Mouse (Mus musculus): ENCODE measurements around the gene Brms1l.
A peak's percentile ranks its signal among the peaks of the same experiment; 100 is the strongest.

Brms1l gene

DNA sequence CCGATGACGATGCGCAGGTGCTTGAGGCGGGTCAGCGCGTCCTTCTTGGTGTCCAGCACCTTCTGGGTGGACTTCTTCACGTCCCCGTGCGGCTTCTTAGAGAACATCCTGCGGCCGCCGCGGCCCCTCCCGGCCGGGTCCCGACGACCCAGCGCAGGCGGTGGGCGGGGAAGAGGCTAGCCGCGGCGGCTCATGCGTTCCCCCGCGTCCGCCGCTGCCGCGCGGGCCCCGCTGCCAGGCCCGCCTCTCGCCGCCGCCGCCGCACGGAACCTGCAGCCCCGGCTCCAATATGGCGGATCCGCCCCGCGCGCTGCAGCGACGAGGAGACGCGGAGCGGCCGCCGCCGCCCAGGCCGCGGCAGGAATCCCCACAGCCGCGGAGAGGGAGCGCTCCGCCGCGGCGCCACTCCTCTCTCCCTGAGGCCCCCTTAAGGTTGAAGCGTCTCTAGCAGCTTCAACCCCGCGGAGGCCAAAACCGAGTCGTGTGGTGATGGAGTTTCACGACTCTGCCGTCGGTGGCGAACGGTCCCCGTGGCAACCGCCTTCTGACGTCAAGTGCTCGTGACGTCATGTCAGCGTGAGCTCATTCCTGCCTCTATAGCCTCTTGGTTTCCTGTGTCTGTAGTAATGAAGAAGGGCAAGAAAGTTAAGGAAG, 15.3 kb upstream of the Brms1l start, which contains the start of gene Ralgapa1:
TSS of gene Ralgapa1 (minus strand) at position 507 of the 654 bp plus-strand sequence.
- Histone ChIP-seq H3K36me3 (ENCODE audit: insufficient read depth, low read length) (no peaks in the 10 kb centered on the region), H3K4me3 (replicated peaks; ENCODE audit: low read length) (peak within 1 kb of the TSS; percentile 92), H3K9me3 (ENCODE audit: low read length) (no peaks in the 10 kb centered on the region), H3K27me3 (ENCODE audit: insufficient read depth, low read length) (no peaks in the 10 kb centered on the region), H3K4me1 (replicated peaks; ENCODE audit: low read depth, low read length) (peaks cover 8% of the 10 kb centered on the region)
- TF ChIP-seq CTCF (conservative IDR thresholded peaks at IDR 0.05; ENCODE audit: low read length) (no peak), POU5F1 (IDR thresholded peaks at IDR 0.05; ENCODE audit: borderline replicate concordance, low read length) (no peak), NANOG (IDR thresholded peaks at IDR 0.05; ENCODE audit: borderline replicate concordance, low read length) (no peak)

DNA sequence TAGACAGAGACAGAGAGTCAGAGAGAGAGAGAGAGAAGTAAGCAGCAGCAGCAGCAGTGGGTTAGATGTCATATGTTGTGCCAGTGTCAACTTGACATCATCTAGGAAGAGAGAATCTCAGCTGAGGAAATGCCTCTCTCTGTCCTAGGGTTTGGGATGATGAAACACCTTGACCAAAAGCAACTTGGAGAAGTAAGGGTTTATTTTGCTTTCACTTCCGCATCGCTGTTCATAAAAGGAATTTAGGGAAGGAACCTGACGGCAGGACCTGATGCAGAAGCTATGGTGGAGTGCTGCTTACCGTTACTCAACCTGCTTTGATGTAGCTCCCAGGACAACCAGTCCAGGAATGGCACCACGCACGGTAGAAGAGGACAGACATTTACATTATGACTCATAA, 12.1 kb upstream of the Brms1l start:
- Histone ChIP-seq H3K4me1 (replicated peaks; ENCODE audit: low read depth, low read length) (peaks cover 8% of the 10 kb centered on the region), H3K36me3 (ENCODE audit: insufficient read depth, low read length) (no peaks in the 10 kb centered on the region), H3K4me3 (replicated peaks; ENCODE audit: low read length) (no peak overlapping the region), H3K9me3 (ENCODE audit: low read length) (no peaks in the 10 kb centered on the region), H3K27me3 (ENCODE audit: insufficient read depth, low read length) (no peaks in the 10 kb centered on the region)
- no peak for TF ChIP-seq POU5F1 (IDR thresholded peaks at IDR 0.05; ENCODE audit: borderline replicate concordance, low read length)
- no peak for TF ChIP-seq CTCF (conservative IDR thresholded peaks at IDR 0.05; ENCODE audit: low read length)
- no peak for TF ChIP-seq NANOG (IDR thresholded peaks at IDR 0.05; ENCODE audit: borderline replicate concordance, low read length)

DNA sequence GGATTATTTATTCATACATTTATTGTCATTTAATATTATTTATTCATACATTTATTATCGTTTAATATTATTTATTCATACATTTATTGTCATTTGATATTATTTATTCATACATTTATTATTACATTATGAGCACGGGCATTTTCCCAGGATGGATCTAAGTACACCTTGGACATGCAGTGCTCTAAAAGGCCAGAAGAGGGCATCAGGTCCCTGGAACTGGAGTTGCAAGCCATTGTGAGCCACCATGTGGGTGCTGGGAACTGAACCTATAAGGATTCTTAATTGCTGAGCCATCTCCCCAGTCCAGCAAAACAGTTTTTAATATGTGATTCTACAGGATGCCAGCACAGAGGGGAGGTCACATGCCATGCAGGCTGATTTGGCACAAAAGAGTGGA, 10.6 kb upstream of the Brms1l start:
- Histone ChIP-seq H3K4me1 (replicated peaks; ENCODE audit: low read depth, low read length) (no peaks in the 10 kb centered on the region), H3K36me3 (ENCODE audit: insufficient read depth, low read length) (no peaks in the 10 kb centered on the region), H3K9me3 (ENCODE audit: low read length) (no peaks in the 10 kb centered on the region), H3K4me3 (replicated peaks; ENCODE audit: low read length) (no peak overlapping the region), H3K27me3 (ENCODE audit: insufficient read depth, low read length) (no peaks in the 10 kb centered on the region)
- TF ChIP-seq CTCF (conservative IDR thresholded peaks at IDR 0.05; ENCODE audit: low read length): peak; percentile 71
- TF ChIP-seq NANOG (IDR thresholded peaks at IDR 0.05; ENCODE audit: borderline replicate concordance, low read length): no peak

DNA sequence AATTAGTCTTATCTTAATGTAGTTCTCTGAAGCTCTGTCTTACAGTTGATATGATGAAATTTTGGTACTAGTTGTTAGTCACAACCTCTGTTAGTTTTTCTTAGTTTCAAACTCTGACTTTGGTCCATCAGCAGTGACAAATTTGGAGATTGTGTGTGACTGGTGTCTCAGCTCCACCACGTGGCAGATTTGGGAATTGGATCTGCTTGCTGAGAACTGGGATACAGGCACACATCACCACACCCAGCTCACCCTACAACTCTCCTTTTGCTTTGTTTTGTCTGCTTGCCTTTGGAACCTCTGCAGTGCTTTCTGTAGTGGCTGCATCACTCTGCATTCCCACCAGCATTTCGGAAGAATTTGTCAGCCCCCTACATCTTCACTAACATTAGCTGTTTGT, 5.0 kb upstream of the Brms1l start:
- peak; percentile 72 for TF ChIP-seq CTCF (conservative IDR thresholded peaks at IDR 0.05; ENCODE audit: low read length)
- no peak for TF ChIP-seq POU5F1 (IDR thresholded peaks at IDR 0.05; ENCODE audit: borderline replicate concordance, low read length)
- H3K9me3 ChIP-seq (ENCODE audit: low read length): no peaks in the 10 kb centered on the region
- H3K4me1 ChIP-seq (replicated peaks; ENCODE audit: low read depth, low read length): peaks cover 4% of the 10 kb centered on the region; the same call in 1 of the 2 replicates
- no peaks in the 10 kb centered on the region for H3K36me3 ChIP-seq (ENCODE audit: insufficient read depth, low read length)
- no peak overlapping the region for H3K4me3 ChIP-seq (replicated peaks; ENCODE audit: low read length)
- no peaks in the 10 kb centered on the region for H3K27me3 ChIP-seq (ENCODE audit: insufficient read depth, low read length)

DNA sequence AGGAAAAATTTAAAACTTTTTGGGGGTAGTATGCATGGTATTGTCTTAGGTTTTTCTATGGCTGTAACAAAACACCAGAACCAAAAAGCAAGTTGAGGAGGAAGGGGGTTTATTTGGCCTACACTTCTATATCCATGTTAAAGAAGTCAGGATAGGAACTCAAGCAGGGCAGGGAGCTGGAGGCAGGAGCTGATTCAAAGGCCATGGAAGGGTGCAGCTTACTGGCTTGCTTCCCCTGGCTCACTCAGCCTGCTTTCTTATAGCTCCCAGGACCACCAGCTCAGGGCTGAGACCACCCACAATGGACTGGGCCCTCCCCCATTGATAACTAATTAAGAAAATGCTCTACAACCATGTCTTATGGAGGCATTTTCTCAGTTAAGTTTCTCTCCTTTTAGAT, 3.2 kb upstream of the Brms1l start:
- no peak overlapping the region for H3K4me3 ChIP-seq (replicated peaks; ENCODE audit: low read length)
- H3K4me1 ChIP-seq (replicated peaks; ENCODE audit: low read depth, low read length): peaks cover 12% of the 10 kb centered on the region
- no peaks in the 10 kb centered on the region for H3K27me3 ChIP-seq (ENCODE audit: insufficient read depth, low read length)
- TF ChIP-seq POU5F1 (IDR thresholded peaks at IDR 0.05; ENCODE audit: borderline replicate concordance, low read length): no peak
- H3K36me3 ChIP-seq (ENCODE audit: insufficient read depth, low read length): no peaks in the 10 kb centered on the region
- H3K9me3 ChIP-seq (ENCODE audit: low read length): no peaks in the 10 kb centered on the region

DNA sequence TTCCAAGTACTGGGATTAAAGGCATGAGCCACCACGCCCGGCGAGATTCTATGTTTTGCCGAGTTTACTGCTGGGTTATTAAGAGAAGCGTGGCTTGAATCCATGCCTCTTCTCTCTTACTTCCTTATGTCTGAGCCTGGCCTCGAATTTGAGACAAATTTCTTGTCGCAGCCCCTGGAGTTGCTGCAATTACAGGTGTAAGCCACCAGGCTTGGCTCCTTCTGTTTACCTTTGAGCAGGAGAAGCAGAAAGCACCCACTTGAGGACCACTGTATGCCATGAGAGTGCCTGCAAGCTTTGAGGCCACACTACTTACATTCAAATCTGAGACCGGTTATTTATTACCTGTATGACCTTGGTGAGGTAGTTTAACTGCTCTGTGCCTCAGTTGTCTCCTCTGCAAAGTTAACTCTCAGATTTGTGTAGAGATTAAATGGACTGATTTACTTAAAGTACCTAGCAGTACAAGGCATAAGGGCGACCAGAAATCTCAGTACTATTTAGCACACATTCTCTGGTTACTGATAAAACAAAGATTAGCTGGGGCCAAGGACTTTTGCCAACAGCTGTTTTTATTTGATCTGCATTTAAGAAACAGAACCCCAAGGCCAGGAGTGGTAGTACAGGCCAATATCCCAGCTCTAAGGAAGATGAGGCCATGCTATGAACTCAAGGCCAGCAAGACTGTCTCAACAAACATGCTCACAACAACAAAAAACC, 2.1 kb upstream of the Brms1l start:
- H3K9me3 ChIP-seq (ENCODE audit: low read length): no peaks in the 10 kb centered on the region
- peaks cover 12% of the 10 kb centered on the region for H3K4me1 ChIP-seq (replicated peaks; ENCODE audit: low read depth, low read length)
- H3K27me3 ChIP-seq (ENCODE audit: insufficient read depth, low read length): no peaks in the 10 kb centered on the region
- H3K36me3 ChIP-seq (ENCODE audit: insufficient read depth, low read length): no peaks in the 10 kb centered on the region
- H3K4me3 ChIP-seq (replicated peaks; ENCODE audit: low read length): no peak overlapping the region
- TF ChIP-seq CTCF (conservative IDR thresholded peaks at IDR 0.05; ENCODE audit: low read length) (peak; percentile 26), NANOG (IDR thresholded peaks at IDR 0.05; ENCODE audit: borderline replicate concordance, low read length) (no peak)

DNA sequence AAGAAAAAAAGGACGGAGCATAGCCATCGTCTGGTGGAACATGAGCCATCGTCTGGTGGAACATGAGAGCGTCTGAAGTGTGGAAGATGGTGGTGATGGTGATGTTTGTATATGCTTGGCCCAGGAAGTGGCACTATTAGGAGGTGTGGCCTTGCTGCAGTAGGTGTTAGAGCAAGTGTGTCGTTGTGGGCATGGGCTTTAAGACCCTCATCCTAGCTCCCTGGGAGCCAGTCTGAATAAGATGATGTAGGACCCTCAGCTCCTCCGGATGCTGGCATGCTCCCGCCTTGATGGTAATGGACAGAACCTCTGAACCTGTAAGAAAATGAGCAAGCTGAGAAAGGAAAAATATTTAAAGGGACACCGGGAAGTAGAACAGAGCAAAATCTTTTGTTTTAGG, 1.2 kb upstream of the Brms1l start:
- peaks cover 12% of the 10 kb centered on the region for H3K4me1 ChIP-seq (replicated peaks; ENCODE audit: low read depth, low read length)
- H3K9me3 ChIP-seq (ENCODE audit: low read length): no peaks in the 10 kb centered on the region
- H3K27me3 ChIP-seq (ENCODE audit: insufficient read depth, low read length): no peaks in the 10 kb centered on the region
- no peak overlapping the region for H3K4me3 ChIP-seq (replicated peaks; ENCODE audit: low read length)
- no peaks in the 10 kb centered on the region for H3K36me3 ChIP-seq (ENCODE audit: insufficient read depth, low read length)
- TF ChIP-seq NANOG (IDR thresholded peaks at IDR 0.05; ENCODE audit: borderline replicate concordance, low read length) (no peak), CTCF (conservative IDR thresholded peaks at IDR 0.05; ENCODE audit: low read length) (no peak), POU5F1 (IDR thresholded peaks at IDR 0.05; ENCODE audit: borderline replicate concordance, low read length) (no peak)

DNA sequence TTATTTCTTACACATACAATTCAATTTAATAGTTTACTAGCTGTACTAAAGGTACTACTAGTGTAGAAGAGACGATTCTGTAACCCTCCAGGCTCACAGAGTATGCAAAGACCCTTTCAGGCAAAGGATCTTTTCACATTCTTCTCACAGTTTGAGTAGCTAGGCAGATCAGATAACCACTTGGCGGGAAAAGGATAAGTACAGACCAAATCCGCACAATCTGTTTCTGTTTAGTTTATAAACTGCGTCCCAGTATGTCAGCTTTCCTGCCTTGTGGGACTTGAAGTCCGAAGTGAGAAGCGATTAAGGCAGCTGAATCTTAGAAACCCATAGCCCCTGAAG, 296 bp upstream of the Brms1l start:
- Histone ChIP-seq H3K9me3 (ENCODE audit: low read length) (no peaks in the 10 kb centered on the region), H3K4me1 (replicated peaks; ENCODE audit: low read depth, low read length) (peaks cover 12% of the 10 kb centered on the region)

DNA sequence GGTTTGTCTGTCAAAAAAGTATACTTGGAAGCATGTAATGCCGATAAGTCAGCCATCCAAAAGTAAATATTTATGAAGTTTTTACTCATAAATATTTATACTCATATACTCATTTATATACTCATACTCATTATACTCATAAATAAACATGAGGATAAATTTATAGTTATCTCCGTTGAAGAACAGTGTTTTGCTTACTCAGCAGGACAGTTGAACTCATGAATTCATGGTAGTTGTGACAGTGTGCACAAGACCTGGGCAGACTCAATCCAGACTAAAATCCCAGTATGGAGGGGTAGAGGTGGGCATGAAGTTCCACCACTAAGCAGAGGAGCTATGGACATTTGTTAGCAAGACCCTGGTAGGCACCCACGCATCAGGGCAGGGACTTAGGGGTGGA, 1.4 kb downstream of the Brms1l start:
- no peaks in the 10 kb centered on the region for H3K27me3 ChIP-seq (ENCODE audit: insufficient read depth, low read length)
- no peaks in the 10 kb centered on the region for H3K9me3 ChIP-seq (ENCODE audit: low read length)
- H3K36me3 ChIP-seq (ENCODE audit: insufficient read depth, low read length): peaks cover 13% of the 10 kb centered on the region
- TF ChIP-seq CTCF (conservative IDR thresholded peaks at IDR 0.05; ENCODE audit: low read length): no peak
- no peak for TF ChIP-seq POU5F1 (IDR thresholded peaks at IDR 0.05; ENCODE audit: borderline replicate concordance, low read length)
- TF ChIP-seq NANOG (IDR thresholded peaks at IDR 0.05; ENCODE audit: borderline replicate concordance, low read length): no peak
- H3K4me3 ChIP-seq (replicated peaks; ENCODE audit: low read length): peak overlapping the region; percentile 94; the same call in 1 of the 2 replicates
- H3K4me1 ChIP-seq (replicated peaks; ENCODE audit: low read depth, low read length): peaks cover 10% of the 10 kb centered on the region

More for the DNA sequence above, 296 bp upstream of the Brms1l start:
- H3K27me3 ChIP-seq (ENCODE audit: insufficient read depth, low read length): no peaks in the 10 kb centered on the region
- no peak for TF ChIP-seq POU5F1 (IDR thresholded peaks at IDR 0.05; ENCODE audit: borderline replicate concordance, low read length)
- H3K4me3 ChIP-seq (replicated peaks; ENCODE audit: low read length): peak overlapping the region; percentile 94
- no peaks in the 10 kb centered on the region for H3K36me3 ChIP-seq (ENCODE audit: insufficient read depth, low read length)
